Mouse (Mus musculus): Measurements from ENCODE around the gene Gm20817.
"Not testable (repeated sequence)": the region's sequence is repeated elsewhere in the genome, so short reads cannot be mapped to it uniquely, and the experiment has no call there.

Gm20817 gene

DNA sequence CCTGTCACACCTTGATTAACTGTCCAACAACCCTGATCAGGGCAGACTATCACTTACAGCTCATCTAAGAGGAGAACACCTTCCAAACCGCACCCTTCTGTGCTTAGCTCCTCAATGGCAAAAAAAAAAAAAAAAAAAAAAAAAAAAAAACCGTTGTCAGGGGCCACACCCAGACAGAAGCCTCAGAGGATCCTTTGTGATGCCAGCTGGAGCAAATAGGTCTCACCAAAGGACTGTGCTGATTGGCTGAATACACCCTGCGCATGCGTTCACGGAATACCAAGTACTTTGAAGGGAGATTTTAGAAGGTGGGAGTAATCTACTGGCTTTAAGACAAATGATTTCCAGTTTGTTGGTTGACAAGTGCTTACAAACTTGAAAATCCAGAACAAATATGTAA, at the start of gene Gm20817:
Gene Gm20817 (minus strand): TSS at position 101 of the 400 bp plus-strand sequence.
- not testable (repeated sequence) for DNase-seq (ENCODE audit: low read depth)

Data from fibroblast of lung, adult 2 months (primary cell).